Mouse (Mus musculus) midbrain, postnatal 0 days (tissue): ENCODE data around the gene Crabp2. TPM values are rescaled to one million over a fixed set of nuclear protein-coding genes. Genes with fewer than 3 reads are reported as not detected.

Experiments used
- ATAC-seq: fragments of 200-750 bp; cut with Nextera tagmentation; 2 replicates; pipeline ENCODE4 v1.8.0; 2017; ENCODE audit warnings: moderate number of reproducible peaks, mild to moderate bottlenecking, moderate TSS enrichment, moderate library complexity; ENCODE audit not compliant: low FRiP score
- DNase-seq: peaks from one replicate; pipeline ENCODE4 v3.0.0-alpha.2; 2015; ENCODE audit warnings: low spot score
- H3K27ac ChIP-seq: fragments of 300-500 bp; sonication (generic); 2 replicates; pipeline ENCODE4 v1.5.1; 2014; ENCODE audit warnings: low read depth, mild to moderate bottlenecking, low read length, mixed read lengths
- H3K27me3 ChIP-seq: fragments of 300-500 bp; sonication (generic); 2 replicates; pipeline ENCODE4 v1.6.1; 2014; ENCODE audit warnings: low read length, control low read depth, mixed read lengths; ENCODE audit not compliant: insufficient read depth
- H3K36me3 ChIP-seq: fragments of 300-500 bp; sonication (generic); 2 replicates; pipeline ENCODE4 v1.6.1; 2014; ENCODE audit warnings: low read length, control low read depth, mixed read lengths; ENCODE audit not compliant: insufficient read depth
- H3K4me1 ChIP-seq: fragments of 300-500 bp; sonication (generic); 2 replicates; pipeline ENCODE4 v1.6.1; 2014; ENCODE audit warnings: mild to moderate bottlenecking, control low read depth, antibody characterized with exemption, low read length, mixed read lengths; ENCODE audit not compliant: insufficient read depth
- H3K4me2 ChIP-seq: fragments of 300-500 bp; sonication (generic); 2 replicates; pipeline ENCODE4 v1.6.1; 2014; ENCODE audit warnings: low read depth, mild to moderate bottlenecking, low read length, mixed read lengths; ENCODE audit not compliant: poor library complexity, severe bottlenecking
- H3K4me3 ChIP-seq: fragments of 300-500 bp; sonication (generic); 2 replicates; pipeline ENCODE4 v1.5.1; 2014; ENCODE audit warnings: low read depth, mild to moderate bottlenecking, low read length, moderate library complexity
- H3K9ac ChIP-seq: fragments of 300-500 bp; sonication (generic); replicated peaks from 2 replicates; pipeline ENCODE4 v1.6.1; 2014; ENCODE audit warnings: mild to moderate bottlenecking, low read length, moderate library complexity, mixed read lengths; ENCODE audit not compliant: poor library complexity, severe bottlenecking
- H3K9me3 ChIP-seq: fragments of 300-500 bp; sonication (generic); 2 replicates; pipeline ENCODE4 v1.6.1; 2016; ENCODE audit warnings: low read length, control low read depth
- CTCF ChIP-seq: IDR thresholded peaks from 2 replicates; pipeline ENCODE4 v1.5.1; 2016; ENCODE audit warnings: antibody characterized with exemption, mild to moderate bottlenecking
- WGBS: fragments of 180-500 bp; shearing (Covaris S2); extraction: QIAGEN DNeasy Blood & Tissue Kit; methylation state at CpG from one replicate; pipeline ENCODE4 v1.1.7; 2014; 5-methylcytosine and 5-hydroxymethylcytosine counted together
- polyA plus RNA-seq: library from polyadenylated mRNA; unstranded; fragments of >200 nt; fragmentation: Nextera tagmentation; extraction: Ambion mirVana; gene quantifications from 2 replicates; pipeline ENCODE4 v1.2.1, GENCODE M21; 2015
- total RNA-seq: library from RNA; depleted of rRNA; stranded (reverse); fragments of >200 nt; gene quantifications from 2 replicates; pipeline ENCODE4 v1.2.3, GENCODE M21; 2014

Gene Crabp2
- total and polyA plus RNA-seq, 2 experiments from 2014 or later: 19.2 to 49.0 TPM

- Histone ChIP-seq H3K4me3 (peak overlapping the region; percentile 44), H3K27me3 (peaks cover 71% of the 10 kb centered on the region), H3K4me1 (peaks cover 15% of the 10 kb centered on the region), H3K9me3 (no peaks in the 10 kb centered on the region), H3K27ac (no peak overlapping the region), H3K36me3 (peaks cover 3% of the 10 kb centered on the region; the same call in 1 of the 2 replicates), H3K4me2 (peak overlapping the region; percentile 77), H3K9ac (no peak overlapping the region)
- ATAC-seq (no peak), DNase-seq (no peak)
- WGBS: under 1% methylated on average over 15 of the region's 15 CpGs
- no peak for TF ChIP-seq CTCF
Observed at GRCm38 (mm10) chr3:87996401-87996800, 47.9 kb downstream of the Crabp2 start.

DNA sequence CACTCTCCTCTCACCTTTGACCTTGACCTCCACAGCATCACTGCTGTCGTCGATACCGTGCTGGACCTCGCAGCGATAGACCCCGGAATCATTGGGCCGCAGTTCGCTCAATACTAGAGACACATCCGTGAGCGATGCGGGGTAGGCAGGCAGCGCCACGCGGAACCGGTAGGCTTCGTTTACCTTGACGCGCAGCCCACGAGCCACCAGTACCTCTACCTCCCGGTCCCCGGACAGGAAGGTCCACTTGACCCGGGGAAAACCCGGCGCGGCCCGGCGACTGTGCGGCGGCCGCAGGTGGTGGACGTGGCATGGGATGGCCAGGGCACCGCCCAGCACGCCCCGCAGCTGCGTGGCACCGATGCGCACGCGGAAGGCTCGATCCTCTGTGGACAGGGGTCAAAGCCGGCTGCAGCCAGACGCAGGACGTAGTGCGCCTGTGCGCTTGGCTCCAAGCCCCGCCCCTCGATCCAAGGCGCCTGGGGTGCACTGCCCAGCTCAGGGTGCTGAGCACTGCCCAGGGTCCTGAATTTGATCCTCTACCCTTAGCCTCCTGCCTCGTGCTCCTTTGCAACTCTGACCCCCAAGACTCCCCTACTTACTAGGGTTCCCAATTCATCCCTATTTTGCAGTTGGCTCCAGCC, 48.6 kb downstream of the Crabp2 start:
- Histone ChIP-seq H3K4me2 (peak overlapping the region; percentile 77), H3K9ac (peak overlapping the region; percentile 55), H3K36me3 (peaks cover 3% of the 10 kb centered on the region; the same call in 1 of the 2 replicates), H3K9me3 (no peaks in the 10 kb centered on the region), H3K4me3 (peak overlapping the region; percentile 44), H3K4me1 (peaks cover 17% of the 10 kb centered on the region), H3K27ac (no peak overlapping the region), H3K27me3 (peaks cover 77% of the 10 kb centered on the region)
- TF ChIP-seq CTCF: no peak
- WGBS: 2% methylated on average over 46 of the region's 49 CpGs
- no peak for ATAC-seq
- DNase-seq: no peak

GRCm38 (mm10) chr3:87998747-87999146, 50.3 kb downstream of the Crabp2 start:
- no peak overlapping the region for H3K9ac ChIP-seq

GRCm38 (mm10) chr3:87999243-87999895, 50.9 kb downstream of the Crabp2 start:
- Histone ChIP-seq H3K36me3 (peaks cover 3% of the 10 kb centered on the region; the same call in 1 of the 2 replicates), H3K4me1 (peaks cover 24% of the 10 kb centered on the region), H3K27ac (peak overlapping the region; percentile 65), H3K4me2 (peak overlapping the region; percentile 92), H3K27me3 (peaks cover 74% of the 10 kb centered on the region), H3K9me3 (no peaks in the 10 kb centered on the region), H3K9ac (peak overlapping the region; percentile 67), H3K4me3 (peak overlapping the region; percentile 45)
- WGBS: under 1% methylated on average over 38 of the region's 38 CpGs
- TF ChIP-seq CTCF: no peak
- no peak for DNase-seq
- ATAC-seq: no peak

More at GRCm38 (mm10) chr3:87998747-87999146, 50.3 kb downstream of the Crabp2 start:
- 0% methylated on average over 7 of the region's 7 CpGs for WGBS
- ATAC-seq (peak; percentile 59; the same call in 1 of the 2 replicates), DNase-seq (peak; percentile 87)
- peaks cover 3% of the 10 kb centered on the region; the same call in 1 of the 2 replicates for H3K36me3 ChIP-seq
- H3K4me1 ChIP-seq: peaks cover 24% of the 10 kb centered on the region
- H3K9me3 ChIP-seq: no peaks in the 10 kb centered on the region
- peak overlapping the region; percentile 45 for H3K4me3 ChIP-seq
- H3K4me2 ChIP-seq: peak overlapping the region; percentile 92
- TF ChIP-seq CTCF: no peak
- peak overlapping the region; percentile 65 for H3K27ac ChIP-seq
- H3K27me3 ChIP-seq: peaks cover 80% of the 10 kb centered on the region

DNA sequence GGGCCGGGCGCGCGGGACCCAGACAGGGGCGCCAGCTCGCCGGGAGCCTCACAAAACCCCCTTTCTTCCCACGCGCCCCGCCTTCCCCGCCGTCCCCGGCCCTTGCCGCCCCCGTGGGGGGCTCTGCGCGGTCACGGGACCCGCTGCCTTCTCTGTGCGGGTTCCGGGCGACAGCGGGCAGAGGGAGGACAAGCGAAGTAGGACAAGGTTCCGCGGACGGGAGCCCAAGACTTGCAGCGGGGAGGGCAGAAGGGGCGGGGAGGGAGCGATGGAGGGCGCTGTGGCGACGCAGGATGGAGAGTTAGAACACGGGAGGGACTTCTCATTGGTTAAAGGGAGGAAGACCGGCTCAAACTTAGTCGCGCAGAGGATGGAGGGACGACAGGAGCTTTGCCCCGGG, 51.7 kb downstream of the Crabp2 start, which contains the start of gene Bcan:
Gene Bcan (minus strand): TSS at position 50 of the 400 bp plus-strand sequence.
- ATAC-seq (peak; percentile 48), DNase-seq (peak; percentile 68)
- peaks cover 24% of the 10 kb centered on the region for H3K4me1 ChIP-seq
- peak within 1 kb of the TSS; percentile 65 for H3K27ac ChIP-seq
- H3K36me3 ChIP-seq: no peaks in the 10 kb centered on the region
- WGBS: under 1% methylated on average over 37 of the region's 39 CpGs
- TF ChIP-seq CTCF: peak; percentile 40
- peak within 1 kb of the TSS; percentile 92 for H3K4me2 ChIP-seq
- H3K9me3 ChIP-seq: no peaks in the 10 kb centered on the region
- peak within 1 kb of the TSS; percentile 67 for H3K9ac ChIP-seq
- peaks cover 66% of the 10 kb centered on the region for H3K27me3 ChIP-seq
- H3K4me3 ChIP-seq: peak within 1 kb of the TSS; percentile 45
